Mouse (Mus musculus): ENCODE data around the gene Sned1. TPM values are rescaled to one million over a fixed set of nuclear protein-coding genes. Genes with fewer than 3 reads are reported as not detected.

Gene Sned1
- total and polyA plus RNA-seq, 3 experiments, result 0.22 TPM; not detected in 2

DNA sequence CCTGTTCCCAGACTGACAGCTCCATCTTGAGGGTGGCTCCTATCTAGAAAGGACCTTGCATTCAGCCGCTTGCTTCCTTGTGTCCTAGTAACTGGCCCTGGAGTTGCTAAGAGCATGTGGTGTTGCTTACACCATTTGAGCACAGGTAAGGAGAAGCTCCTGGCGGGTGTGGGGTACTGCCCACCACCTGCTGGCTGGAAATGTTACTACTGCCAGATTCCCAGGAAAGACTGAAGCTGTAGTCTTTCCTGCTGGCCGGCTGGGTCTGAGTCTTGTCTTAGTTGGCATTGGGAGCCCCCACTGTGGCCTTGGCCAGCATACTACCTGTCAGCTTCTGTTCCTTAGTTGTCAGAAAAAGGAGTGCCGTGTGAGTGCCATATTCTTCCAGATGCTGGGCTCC, 2.6 kb downstream of the Sned1 start:
- H3K4me1 ChIP-seq (ENCODE audit: insufficient read depth, low read depth, low read length), result no peaks in the 10 kb centered on the region
- no peak for ATAC-seq (ENCODE audit: extremely low read depth, insufficient number of reproducible peaks, low FRiP score, poor library complexity, severe bottlenecking)
- H3K4me3 ChIP-seq (ENCODE audit: low read depth, low read length), result no peak overlapping the region
- peaks cover 5% of the 10 kb centered on the region; the same call in 1 of the 2 replicates for H3K9me3 ChIP-seq (replicated peaks)
- no peak for DNase-seq (ENCODE audit: low spot score)
- TF ChIP-seq GATA1 (IDR thresholded peaks at IDR 0.05; ENCODE audit: borderline replicate concordance, low read length) (no peak), CTCF (IDR thresholded peaks at IDR 0.05; ENCODE audit: low read depth, low read length) (no peak)
- peaks cover 3% of the 10 kb centered on the region; the same call in 1 of the 2 replicates for H3K27me3 ChIP-seq (ENCODE audit: insufficient read depth, low read length)
- H3K36me3 ChIP-seq (replicated peaks), result no peaks in the 10 kb centered on the region

DNA sequence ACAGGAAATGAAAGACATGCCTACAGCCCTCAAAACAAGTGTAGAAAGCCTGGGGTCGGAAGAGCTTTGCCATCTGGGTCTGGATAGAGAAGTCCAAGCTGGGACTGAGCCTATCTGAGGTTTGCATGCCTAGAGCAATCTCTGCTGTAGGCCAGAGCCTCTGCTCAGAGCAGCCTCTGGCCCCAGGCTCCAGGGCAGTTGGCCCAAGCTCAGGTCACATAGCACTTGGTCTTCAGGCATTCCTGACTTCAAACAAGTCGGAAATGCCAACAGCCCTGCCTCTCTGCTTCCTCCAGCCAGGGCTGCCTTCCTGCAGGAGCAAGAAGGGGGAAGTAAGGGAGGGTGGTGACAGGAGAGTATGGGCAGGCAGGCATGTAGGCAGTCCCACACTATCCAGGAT, 10.3 kb downstream of the Sned1 start:
- Histone ChIP-seq H3K9me3 (replicated peaks) (no peaks in the 10 kb centered on the region), H3K36me3 (replicated peaks) (no peaks in the 10 kb centered on the region), H3K4me3 (ENCODE audit: low read depth, low read length) (no peak overlapping the region), H3K4me1 (ENCODE audit: insufficient read depth, low read depth, low read length) (no peaks in the 10 kb centered on the region), H3K27me3 (ENCODE audit: insufficient read depth, low read length) (peaks cover 16% of the 10 kb centered on the region)
- no peak for ATAC-seq (ENCODE audit: extremely low read depth, insufficient number of reproducible peaks, low FRiP score, poor library complexity, severe bottlenecking)
- no peak for DNase-seq (ENCODE audit: low spot score)
- TF ChIP-seq POLR2AphosphoS5 (IDR thresholded peaks at IDR 0.05; ENCODE audit: insufficient replicate concordance, low read depth, low read length), result no peak
- TF ChIP-seq GATA1 (IDR thresholded peaks at IDR 0.05; ENCODE audit: borderline replicate concordance, low read length), result no peak
- no peak for TF ChIP-seq GATA2 (IDR thresholded peaks at IDR 0.05; ENCODE audit: borderline replicate concordance, low read depth, low read length)
- no peak for TF ChIP-seq TAL1 (conservative IDR thresholded peaks at IDR 0.05; ENCODE audit: low read depth, low read length)
- no peak for TF ChIP-seq CTCF (IDR thresholded peaks at IDR 0.05; ENCODE audit: low read depth, low read length)

DNA sequence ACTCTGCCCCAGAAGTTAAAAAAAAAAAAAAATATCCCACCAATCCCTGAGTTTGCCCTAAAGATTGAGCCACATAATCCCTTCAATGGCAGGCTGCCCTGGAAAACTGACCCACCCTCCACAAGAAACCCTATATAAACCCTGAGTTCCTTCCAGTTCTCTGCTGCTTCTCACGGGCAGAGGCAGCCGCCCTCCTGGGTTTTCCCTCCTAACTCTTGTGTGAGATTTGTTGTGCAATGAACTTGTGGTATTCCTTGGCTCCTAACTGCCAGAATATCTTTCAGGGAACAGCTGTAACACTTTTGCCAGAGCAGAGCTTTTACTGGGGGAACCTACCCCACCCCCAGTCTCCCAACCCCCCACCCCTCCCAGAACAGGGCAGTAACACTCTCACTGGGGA, 16.9 kb downstream of the Sned1 start:
- H3K4me1 ChIP-seq (ENCODE audit: insufficient read depth, low read depth, low read length), result no peaks in the 10 kb centered on the region
- DNase-seq (ENCODE audit: low spot score) (no peak), ATAC-seq (ENCODE audit: extremely low read depth, insufficient number of reproducible peaks, low FRiP score, poor library complexity, severe bottlenecking) (no peak)
- TF ChIP-seq TAL1 (conservative IDR thresholded peaks at IDR 0.05; ENCODE audit: low read depth, low read length), result no peak
- H3K36me3 ChIP-seq (replicated peaks), result no peaks in the 10 kb centered on the region
- H3K27me3 ChIP-seq (ENCODE audit: insufficient read depth, low read length), result no peaks in the 10 kb centered on the region; the same call in 1 of the 2 replicates
- H3K4me3 ChIP-seq (ENCODE audit: low read depth, low read length), result no peak overlapping the region
- H3K9me3 ChIP-seq (replicated peaks), result no peaks in the 10 kb centered on the region

GRCm38 (mm10) chr1:93255761-93256160, 20.1 kb downstream of the Sned1 start:
- Histone ChIP-seq H3K9me3 (replicated peaks) (no peaks in the 10 kb centered on the region), H3K36me3 (replicated peaks) (no peaks in the 10 kb centered on the region), H3K4me1 (ENCODE audit: insufficient read depth, low read depth, low read length) (no peaks in the 10 kb centered on the region), H3K4me3 (ENCODE audit: low read depth, low read length) (no peak overlapping the region), H3K27me3 (ENCODE audit: insufficient read depth, low read length) (no peaks in the 10 kb centered on the region; the same call in 1 of the 2 replicates)
- ATAC-seq (ENCODE audit: extremely low read depth, insufficient number of reproducible peaks, low FRiP score, poor library complexity, severe bottlenecking) (no peak), DNase-seq (ENCODE audit: low spot score) (no peak)
- TF ChIP-seq TAL1 (conservative IDR thresholded peaks at IDR 0.05; ENCODE audit: low read depth, low read length) (no peak), GATA2 (IDR thresholded peaks at IDR 0.05; ENCODE audit: borderline replicate concordance, low read depth, low read length) (no peak), POLR2AphosphoS5 (IDR thresholded peaks at IDR 0.05; ENCODE audit: insufficient replicate concordance, low read depth, low read length) (no peak), CTCF (IDR thresholded peaks at IDR 0.05; ENCODE audit: low read depth, low read length) (no peak), GATA1 (IDR thresholded peaks at IDR 0.05; ENCODE audit: borderline replicate concordance, low read length) (no peak)

DNA sequence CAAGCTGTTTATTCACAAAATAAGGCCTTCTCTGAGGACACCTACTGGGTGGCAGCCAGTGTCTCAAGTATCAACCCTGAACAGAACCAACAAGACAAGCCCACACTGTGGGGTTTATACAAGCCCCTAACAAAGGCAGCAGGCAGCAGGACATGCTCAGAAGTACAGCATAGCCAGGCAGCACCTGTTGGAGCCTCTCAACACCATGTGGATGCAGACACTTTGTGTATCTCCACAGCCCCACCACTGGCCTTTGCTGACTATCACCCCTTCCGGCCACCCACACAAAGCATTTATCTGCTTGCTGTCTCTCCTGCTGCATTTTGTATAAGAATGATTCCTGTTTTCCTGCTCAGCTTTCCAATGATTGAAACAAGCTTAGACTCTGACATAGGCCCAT, 21.9 kb downstream of the Sned1 start:
- Histone ChIP-seq H3K27me3 (ENCODE audit: insufficient read depth, low read length) (no peaks in the 10 kb centered on the region; the same call in 1 of the 2 replicates), H3K4me1 (ENCODE audit: insufficient read depth, low read depth, low read length) (no peaks in the 10 kb centered on the region), H3K9me3 (replicated peaks) (no peaks in the 10 kb centered on the region), H3K36me3 (replicated peaks) (no peaks in the 10 kb centered on the region), H3K4me3 (ENCODE audit: low read depth, low read length) (no peak overlapping the region)
- TF ChIP-seq GATA1 (IDR thresholded peaks at IDR 0.05; ENCODE audit: borderline replicate concordance, low read length) (no peak), POLR2AphosphoS5 (IDR thresholded peaks at IDR 0.05; ENCODE audit: insufficient replicate concordance, low read depth, low read length) (no peak), TAL1 (conservative IDR thresholded peaks at IDR 0.05; ENCODE audit: low read depth, low read length) (no peak), GATA2 (IDR thresholded peaks at IDR 0.05; ENCODE audit: borderline replicate concordance, low read depth, low read length) (no peak), CTCF (IDR thresholded peaks at IDR 0.05; ENCODE audit: low read depth, low read length) (no peak)
- no peak for ATAC-seq (ENCODE audit: extremely low read depth, insufficient number of reproducible peaks, low FRiP score, poor library complexity, severe bottlenecking)
- DNase-seq (ENCODE audit: low spot score), result no peak

GRCm38 (mm10) chr1:93267207-93267606, 31.6 kb downstream of the Sned1 start:
- no peak for DNase-seq (ENCODE audit: low spot score)
- TF ChIP-seq GATA1 (IDR thresholded peaks at IDR 0.05; ENCODE audit: borderline replicate concordance, low read length) (no peak), POLR2AphosphoS5 (IDR thresholded peaks at IDR 0.05; ENCODE audit: insufficient replicate concordance, low read depth, low read length) (no peak), GATA2 (IDR thresholded peaks at IDR 0.05; ENCODE audit: borderline replicate concordance, low read depth, low read length) (no peak), TAL1 (conservative IDR thresholded peaks at IDR 0.05; ENCODE audit: low read depth, low read length) (no peak), CTCF (IDR thresholded peaks at IDR 0.05; ENCODE audit: low read depth, low read length) (no peak)
- Histone ChIP-seq H3K9me3 (replicated peaks) (no peaks in the 10 kb centered on the region), H3K4me3 (ENCODE audit: low read depth, low read length) (no peak overlapping the region), H3K36me3 (replicated peaks) (no peaks in the 10 kb centered on the region), H3K27me3 (ENCODE audit: insufficient read depth, low read length) (no peaks in the 10 kb centered on the region), H3K4me1 (ENCODE audit: insufficient read depth, low read depth, low read length) (peaks cover under 1% of the 10 kb centered on the region; the same call in 1 of the 2 replicates)
- no peak for ATAC-seq (ENCODE audit: extremely low read depth, insufficient number of reproducible peaks, low FRiP score, poor library complexity, severe bottlenecking)

DNA sequence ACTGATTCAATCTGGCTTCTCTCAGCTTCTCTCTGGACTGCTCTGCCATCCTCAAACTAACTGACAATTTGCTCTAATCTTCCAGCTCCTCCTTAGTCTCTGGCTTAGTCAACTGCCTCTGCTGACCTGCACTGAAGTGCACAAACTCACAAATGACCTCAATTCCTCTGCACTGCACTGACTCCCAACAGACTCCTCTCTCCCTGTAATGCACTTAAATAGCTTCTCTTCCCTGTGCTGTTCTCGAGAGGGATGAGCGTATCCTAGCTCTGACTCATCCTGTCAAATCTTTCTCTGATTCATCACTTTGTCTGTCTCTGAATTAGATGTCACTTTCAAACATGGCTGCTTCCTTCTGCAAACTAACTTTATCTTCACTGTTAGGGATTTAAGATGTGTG, 32.6 kb downstream of the Sned1 start:
- TF ChIP-seq GATA2 (IDR thresholded peaks at IDR 0.05; ENCODE audit: borderline replicate concordance, low read depth, low read length) (no peak), GATA1 (IDR thresholded peaks at IDR 0.05; ENCODE audit: borderline replicate concordance, low read length) (no peak), TAL1 (conservative IDR thresholded peaks at IDR 0.05; ENCODE audit: low read depth, low read length) (no peak), CTCF (IDR thresholded peaks at IDR 0.05; ENCODE audit: low read depth, low read length) (no peak), POLR2AphosphoS5 (IDR thresholded peaks at IDR 0.05; ENCODE audit: insufficient replicate concordance, low read depth, low read length) (no peak)
- peaks cover 2% of the 10 kb centered on the region; the same call in 1 of the 2 replicates for H3K4me1 ChIP-seq (ENCODE audit: insufficient read depth, low read depth, low read length)
- H3K27me3 ChIP-seq (ENCODE audit: insufficient read depth, low read length), result no peaks in the 10 kb centered on the region
- no peak overlapping the region for H3K4me3 ChIP-seq (ENCODE audit: low read depth, low read length)
- H3K9me3 ChIP-seq (replicated peaks), result no peaks in the 10 kb centered on the region
- no peaks in the 10 kb centered on the region for H3K36me3 ChIP-seq (replicated peaks)
- DNase-seq (ENCODE audit: low spot score) (no peak), ATAC-seq (ENCODE audit: extremely low read depth, insufficient number of reproducible peaks, low FRiP score, poor library complexity, severe bottlenecking) (no peak)
